Mouse (Mus musculus) olfactory bulb, adult 2 months (tissue): ENCODE measurements at regions not wholly inside any gene's neighbourhood (a gene's known extent, or its start where the extent isn't known, plus 50 kb on each side); places are given as distances from the start of the nearest gene placed in this dataset.

Experiments used
- CTCF ChIP-seq: fragments of 200-500 bp; IDR thresholded peaks from 2 replicates; pipeline ENCODE4 v1.5.1; 2012; ENCODE audit warnings: low read depth, mild to moderate bottlenecking, low read length, moderate library complexity; ENCODE audit not compliant: insufficient read depth
- POLR2A ChIP-seq: fragments of 200-500 bp; IDR thresholded peaks from 2 replicates; pipeline ENCODE4 v1.6.1; 2012; ENCODE audit warnings: mild to moderate bottlenecking, low read depth, low read length, moderate library complexity; ENCODE audit not compliant: insufficient read depth

DNA sequence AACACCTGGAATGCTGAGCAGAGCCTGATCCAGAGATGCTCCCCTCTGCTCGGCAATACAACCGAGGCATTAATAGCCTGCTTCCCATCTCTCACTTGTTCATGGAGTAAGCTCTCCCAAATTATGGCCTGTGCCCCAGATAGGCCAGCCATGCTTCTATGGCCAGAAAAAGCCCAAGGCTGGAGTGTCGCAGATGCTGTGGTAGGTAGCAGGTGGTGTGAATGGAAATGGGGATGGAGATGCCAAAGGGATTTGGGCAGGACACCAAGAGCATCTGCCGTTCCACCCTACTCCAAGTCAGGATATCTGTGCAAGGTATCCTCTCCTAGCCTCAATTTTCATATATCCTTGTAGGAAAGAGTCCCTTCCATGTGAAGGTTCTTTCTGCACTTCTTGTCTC, 145.2 kb upstream of the Klf12 start:
- TF ChIP-seq CTCF (no peak), POLR2A (no peak)
